Mouse (Mus musculus) cerebellum, adult 9-11 months (tissue): ENCODE results near the gene Prss29.

Experiments
- DNase-seq: peaks from one replicate; pipeline ENCODE4 v3.0.0; 2022

Prss29 gene

GRCm38 (mm10) chr17:25318354-25318753 is at the start of gene Prss29:
Gene Prss29, plus strand, starts transcription at chr17:25318654.
- DNase-seq, result no peak

- DNase-seq, result no peak
Measured at GRCm38 (mm10) chr17:25270795-25271335, 47.6 kb upstream of the Prss29 start.

GRCm38 (mm10) chr17:25272326-25272725 is 46.1 kb upstream of the Prss29 start:
- DNase-seq, result no peak

- peak; percentile 92 for DNase-seq
Measured at GRCm38 (mm10) chr17:25272951-25273705, 45.3 kb upstream of the Prss29 start.

GRCm38 (mm10) chr17:25273706-25274501 is 44.5 kb upstream of the Prss29 start:
- DNase-seq, result peak; percentile 95

GRCm38 (mm10) chr17:25274571-25275346 is 43.7 kb upstream of the Prss29 start, which contains the start of gene Ube2i:
Gene Ube2i, minus strand, starts transcription at chr17:25274622.
- DNase-seq, result no peak

- no peak for DNase-seq
Measured at GRCm38 (mm10) chr17:25275833-25276232, 42.6 kb upstream of the Prss29 start.

GRCm38 (mm10) chr17:25282133-25282532 is 36.3 kb upstream of the Prss29 start:
- DNase-seq, result no peak

- peak; percentile 82 for DNase-seq
Measured at GRCm38 (mm10) chr17:25285033-25285432, 33.4 kb upstream of the Prss29 start.

GRCm38 (mm10) chr17:25288842-25289241 is 29.6 kb upstream of the Prss29 start:
- DNase-seq, result no peak

- DNase-seq, result no peak
Measured at GRCm38 (mm10) chr17:25290411-25290810, 28.0 kb upstream of the Prss29 start.

- no peak for DNase-seq
Measured at GRCm38 (mm10) chr17:25293495-25293894, 25.0 kb upstream of the Prss29 start.

- DNase-seq, result no peak
Measured at GRCm38 (mm10) chr17:25294111-25294510, 24.3 kb upstream of the Prss29 start.

GRCm38 (mm10) chr17:25298094-25298493 is 20.4 kb upstream of the Prss29 start, which contains the start of gene Prss34:
Gene Prss34, plus strand, starts transcription at chr17:25298394.
- DNase-seq, result no peak

GRCm38 (mm10) chr17:25308346-25308745 is 10.1 kb upstream of the Prss29 start, which contains the start of gene Prss28:
Gene Prss28, plus strand, starts transcription at chr17:25308646.
- no peak for DNase-seq

GRCm38 (mm10) chr17:25320819-25321218 is 2.4 kb downstream of the Prss29 start:
- DNase-seq, result no peak

- DNase-seq, result no peak
Measured at GRCm38 (mm10) chr17:25322930-25323329, 4.5 kb downstream of the Prss29 start.

- DNase-seq, result no peak
Measured at GRCm38 (mm10) chr17:25332321-25332720, 13.9 kb downstream of the Prss29 start.

- DNase-seq, result peak; percentile 10
Measured at GRCm38 (mm10) chr17:25333943-25334342, 15.5 kb downstream of the Prss29 start.

GRCm38 (mm10) chr17:25338218-25338617 is 19.8 kb downstream of the Prss29 start:
- DNase-seq, result no peak

- DNase-seq, result no peak
Measured at GRCm38 (mm10) chr17:25340003-25340402, 21.5 kb downstream of the Prss29 start.

GRCm38 (mm10) chr17:25341490-25341889 is 23.0 kb downstream of the Prss29 start:
- no peak for DNase-seq

GRCm38 (mm10) chr17:25345462-25345861 is 27.0 kb downstream of the Prss29 start, which contains the start of gene Tpsab1:
Gene Tpsab1, minus strand, starts transcription at chr17:25345562.
- no peak for DNase-seq
